Mouse (Mus musculus) adrenal gland, adult (tissue): Measurements from ENCODE around the gene Lpin2.

Source experiments
- DNase-seq, 2 experiments: peaks; one replicate each; pipeline ENCODE4 v3.0.0; 2022 to 2023; ENCODE audit warnings: low spot score in 1 of 2; ENCODE audit not compliant: inconsistent age in 2 of 2

Gene Lpin2

GRCm38 (mm10) chr17:71228651-71229050 is 46.3 kb downstream of the Lpin2 start:
- no peak for DNase-seq

GRCm38 (mm10) chr17:71230108-71230709 is 47.8 kb downstream of the Lpin2 start:
- peak in 1 of 2 experiments; percentile 45 for DNase-seq

- no peak for DNase-seq
Observed at GRCm38 (mm10) chr17:71231998-71232397, 49.6 kb downstream of the Lpin2 start.

GRCm38 (mm10) chr17:71233210-71233609 is 50.9 kb downstream of the Lpin2 start:
- no peak for DNase-seq

- DNase-seq = no peak
Observed at GRCm38 (mm10) chr17:71234041-71234594, 51.8 kb downstream of the Lpin2 start.

- no peak for DNase-seq
Observed at GRCm38 (mm10) chr17:71235229-71235958, 53.0 kb downstream of the Lpin2 start.

- no peak for DNase-seq
Observed at GRCm38 (mm10) chr17:71238494-71238893, 56.1 kb downstream of the Lpin2 start.

GRCm38 (mm10) chr17:71240811-71241210 is 58.5 kb downstream of the Lpin2 start:
- no peak for DNase-seq

- no peak for DNase-seq
Observed at GRCm38 (mm10) chr17:71242666-71243065, 60.3 kb downstream of the Lpin2 start.

- DNase-seq = no peak
Observed at GRCm38 (mm10) chr17:71245133-71245532, 62.8 kb downstream of the Lpin2 start.

- DNase-seq = no peak
Observed at GRCm38 (mm10) chr17:71246022-71246421, 63.7 kb downstream of the Lpin2 start.

GRCm38 (mm10) chr17:71248963-71249362 is 66.6 kb downstream of the Lpin2 start:
- DNase-seq = peak in 1 of 2 experiments; percentile 48

- DNase-seq = peak in 1 of 2 experiments; percentile 59
Observed at GRCm38 (mm10) chr17:71250046-71250445, 67.7 kb downstream of the Lpin2 start.

GRCm38 (mm10) chr17:71250819-71251600 is 68.7 kb downstream of the Lpin2 start:
- DNase-seq = peak; percentile 81 to 92

- DNase-seq = no peak
Observed at GRCm38 (mm10) chr17:71251601-71252001, 69.2 kb downstream of the Lpin2 start.

GRCm38 (mm10) chr17:71252101-71252500 is 69.7 kb downstream of the Lpin2 start:
- DNase-seq = peak in 1 of 2 experiments; percentile 50

- DNase-seq = no peak
Observed at GRCm38 (mm10) chr17:71253391-71253790, 71.0 kb downstream of the Lpin2 start.

GRCm38 (mm10) chr17:71254106-71254505 is 71.7 kb downstream of the Lpin2 start:
- DNase-seq = peak in 1 of 2 experiments; percentile 48

GRCm38 (mm10) chr17:71254736-71255135 is 72.4 kb downstream of the Lpin2 start:
- DNase-seq = peak in 1 of 2 experiments; percentile 59

- DNase-seq = no peak
Observed at GRCm38 (mm10) chr17:71256068-71256615, 73.8 kb downstream of the Lpin2 start.
